7 mouse cellular contexts compared by ENCODE assay signal in genomic region chr19:6334673-6335457, GRCm38 (mm10). TPM values are rescaled to one million over a fixed set of nuclear protein-coding genes. Genes with fewer than 3 reads are reported as not detected.
DNase-seq lines count a peak whose midpoint lies in the region; ATAC-seq lines count a peak whose summit lies in the region.

Gene Men1, plus strand, starts transcription at chr19:6334979.

- peak within 1 kb of the TSS; percentile 84 for H3K4me3 ChIP-seq in embryonic facial prominence, embryonic 11.5 days (ENCODE audit: low read depth, low read length)
- H3K4me3 ChIP-seq in limb, embryonic 10.5 days = peak within 1 kb of the TSS; percentile 61
- H3K4me3 ChIP-seq in midbrain, embryonic 13.5 days (replicated peaks) = peak within 1 kb of the TSS; percentile 85

- H3K4me1 ChIP-seq in embryonic facial prominence, embryonic 11.5 days (ENCODE audit: control insufficient read depth, insufficient read depth, low read length) = peaks cover 4% of the 10 kb centered on the region
- peaks cover 37% of the 10 kb centered on the region for H3K4me1 ChIP-seq in limb, embryonic 10.5 days
- H3K4me1 ChIP-seq in midbrain, embryonic 13.5 days (replicated peaks) = peaks cover 33% of the 10 kb centered on the region

- peak within 1 kb of the TSS; percentile 76 for H3K9ac ChIP-seq in embryonic facial prominence, embryonic 11.5 days (replicated peaks; ENCODE audit: low read length)
- H3K9ac ChIP-seq in midbrain, embryonic 13.5 days (replicated peaks) = peak within 1 kb of the TSS; percentile 88

- no peaks in the 10 kb centered on the region for H3K27me3 ChIP-seq in embryonic facial prominence, embryonic 11.5 days (ENCODE audit: control insufficient read depth, insufficient read depth, low read length)
- no peaks in the 10 kb centered on the region for H3K27me3 ChIP-seq in limb, embryonic 10.5 days (ENCODE audit: low read depth, poor library complexity, severe bottlenecking)
- H3K27me3 ChIP-seq in midbrain, embryonic 13.5 days = no peaks in the 10 kb centered on the region

- H3K9me3 ChIP-seq in embryonic facial prominence, embryonic 11.5 days (replicated peaks; ENCODE audit: control insufficient read depth, low read length) = no peaks in the 10 kb centered on the region
- no peaks in the 10 kb centered on the region for H3K9me3 ChIP-seq in limb, embryonic 10.5 days (replicated peaks)
- no peaks in the 10 kb centered on the region for H3K9me3 ChIP-seq in midbrain, embryonic 13.5 days

- peaks cover 7% of the 10 kb centered on the region for H3K36me3 ChIP-seq in embryonic facial prominence, embryonic 11.5 days (replicated peaks; ENCODE audit: control insufficient read depth, insufficient read depth, low read depth, low read length)
- H3K36me3 ChIP-seq in limb, embryonic 10.5 days = peaks cover 34% of the 10 kb centered on the region
- peaks cover 33% of the 10 kb centered on the region for H3K36me3 ChIP-seq in midbrain, embryonic 13.5 days

- H3K27ac ChIP-seq in embryonic facial prominence, embryonic 11.5 days (replicated peaks; ENCODE audit: low read depth, low read length) = peak within 1 kb of the TSS; percentile 59
- H3K27ac ChIP-seq in limb, embryonic 10.5 days = peak within 1 kb of the TSS; percentile 86
- H3K27ac ChIP-seq in midbrain, embryonic 13.5 days = peak within 1 kb of the TSS; percentile 82

- ATAC-seq in embryonic facial prominence, embryonic 11.5 days (replicated peaks; ENCODE audit: insufficient number of reproducible peaks, low FRiP score, low TSS enrichment, low read depth) = peak; percentile 90
- peak; percentile 80 for ATAC-seq in granulocyte monocyte progenitor cell, adult 5-6 weeks (replicated peaks; ENCODE audit: poor library complexity, severe bottlenecking)
- peak; percentile 96 for ATAC-seq in midbrain, embryonic 13.5 days

- peak; percentile 96 for DNase-seq in adrenal gland, postnatal 14 days
- peak; percentile 98 for DNase-seq in embryonic facial prominence, embryonic 11.5 days (ENCODE audit: low spot score)
- peak; percentile 98 for DNase-seq in kidney, adult 11 months
- DNase-seq in limb, embryonic 10.5 days (ENCODE audit: low spot score) = peak; percentile 94
- peak; percentile 77 for DNase-seq in spleen, adult 12 weeks (ENCODE audit: low spot score)

- H3K4me2 ChIP-seq in embryonic facial prominence, embryonic 11.5 days (ENCODE audit: low read depth, low read length) = peak within 1 kb of the TSS; percentile 90
- peak within 1 kb of the TSS; percentile 94 for H3K4me2 ChIP-seq in midbrain, embryonic 13.5 days (replicated peaks)

- under 1% methylated on average over 41 of the region's 43 CpGs for WGBS in embryonic facial prominence, embryonic 11.5 days
- under 1% methylated on average over 43 of the region's 43 CpGs for WGBS in limb, embryonic 10.5 days
- WGBS in midbrain, embryonic 13.5 days = under 1% methylated on average over 42 of the region's 43 CpGs

RNA-seq across cellular contexts. Expression of gene Men1, which starts in this region (rescaled TPM):
- total RNA-seq in adrenal gland, postnatal 14 days (2021) = 35.4 and 42.6 TPM in 2 replicates
- 49.7 and 51.1 TPM in 2 replicates for polyA plus RNA-seq in embryonic facial prominence, embryonic 11.5 days (2014; fragmentation: Nextera tagmentation; extraction: Ambion mirVana)
- total RNA-seq in granulocyte monocyte progenitor cell, adult 5-6 weeks (2014; fragmentation: Nextera tagmentation) = 37.7 and 54.2 TPM in 2 replicates
- 30.5 and 33.4 TPM in 2 replicates for total RNA-seq in granulocyte monocyte progenitor cell, adult 5-6 weeks (2017)
- 118 and 120 TPM in 2 replicates for polyA plus RNA-seq in limb, embryonic 10.5 days (2016; fragmentation: Nextera tagmentation; extraction: Ambion mirVana)
- polyA plus RNA-seq in midbrain, embryonic 13.5 days (2015; fragmentation: Nextera tagmentation; extraction: Ambion mirVana) = 74.4 and 81.1 TPM in 2 replicates

Comparison
In these comparisons a context has a peak if more than half of its experiments do, and no peak if none do; other contexts are left out.
1. Peak in every context shown above with its lines: DNase-seq, ATAC-seq, H3K4me3 ChIP-seq and H3K27ac ChIP-seq.